Mouse (Mus musculus) liver, embryonic 14.5 days (tissue): ENCODE results near the gene Cx3cr1.

Experiments used
- CTCF ChIP-seq: IDR thresholded peaks from 2 replicates; pipeline ENCODE4 v1.5.1; 2016; ENCODE audit warnings: antibody characterized with exemption, low read depth, control low read depth
- EP300 ChIP-seq: IDR thresholded peaks from 2 replicates; pipeline ENCODE4 v1.6.1; 2016; ENCODE audit warnings: antibody characterized with exemption, low read depth

- TF ChIP-seq CTCF (no peak), EP300 (no peak)
Measured at GRCm38 (mm10) chr9:119932358-119932757, 137.3 kb downstream of the Cx3cr1 start.
